10 mouse cellular contexts compared by ENCODE assay signal in genomic region chr7:129790590-129791449, GRCm38 (mm10).
DNase-seq lines count a peak whose midpoint lies in the region; ATAC-seq and TF ChIP-seq lines count a peak whose summit lies in the region.
"Had no signal": no experiment of that assay in that cellular context is flagged by ENCODE, and none has a peak within 500 bp of the region (broad histone marks: within the 10 kb centered on the region; RNA-seq: fewer than 3 reads in every experiment).

No protein-coding gene starts in this region.

- 60% methylated on average over 6 of the region's 6 CpGs for WGBS in forebrain, embryonic 16.5 days
- 75% methylated on average over 6 of the region's 6 CpGs for WGBS in forebrain, embryonic 11.5 days
- WGBS in liver, embryonic 16.5 days (ENCODE audit: insufficient replicate concordance): 41% methylated on average over 6 of the region's 6 CpGs
- 61% methylated on average over 6 of the region's 6 CpGs for WGBS in liver, postnatal 0 days (ENCODE audit: insufficient replicate concordance)

- H3K36me3 ChIP-seq in forebrain, embryonic 16.5 days (ENCODE audit: control insufficient read depth, insufficient read depth): no peaks in the 10 kb centered on the region
- no peaks in the 10 kb centered on the region for H3K36me3 ChIP-seq in forebrain, embryonic 11.5 days (ENCODE audit: control insufficient read depth, insufficient read depth, low read length)
- H3K36me3 ChIP-seq in liver, embryonic 16.5 days (ENCODE audit: control insufficient read depth, insufficient read depth): no peaks in the 10 kb centered on the region
- H3K36me3 ChIP-seq in liver, postnatal 0 days (replicated peaks; ENCODE audit: insufficient read depth, low read length): no peaks in the 10 kb centered on the region

- TF ChIP-seq EP300 in liver, postnatal 0 days (IDR thresholded peaks at IDR 0.05; ENCODE audit: low read depth): no peak

- no peak for DNase-seq in forebrain, embryonic 11.5 days (ENCODE audit: low spot score)
- DNase-seq in liver, postnatal 0 days: no peak
- peak; percentile 40 for DNase-seq in heart, postnatal 25 days (ENCODE audit: low spot score)
- peak; percentile 53 for DNase-seq in testis, postnatal 10 days (ENCODE audit: low spot score)
- DNase-seq in cerebellum, adult 9-11 months: no peak
- DNase-seq: gastrocnemius, postnatal 14 days; kidney, adult 8-10 months had no signal

- intact Hi-C loops in heart, postnatal 25 days (cut with DNase I): no loop called here

- peak; percentile 12; the same call in 1 of the 2 replicates for ATAC-seq in forebrain, embryonic 16.5 days
- ATAC-seq in forebrain, embryonic 11.5 days (replicated peaks; ENCODE audit: low FRiP score): no peak
- 0 out of 2 replicates have a peak, but pooled peaks have one; percentile 5 for ATAC-seq in liver, embryonic 16.5 days (ENCODE audit: low read depth)
- no peak for ATAC-seq in liver, postnatal 0 days
- no peak for ATAC-seq in monocyte, adult 5-6 weeks (replicated peaks; ENCODE audit: insufficient number of reproducible peaks, low FRiP score, low TSS enrichment, poor library complexity, severe bottlenecking)

- H3K4me2 ChIP-seq in forebrain, embryonic 16.5 days (ENCODE audit: low read length): no peak overlapping the region
- no peak overlapping the region for H3K4me2 ChIP-seq in forebrain, embryonic 11.5 days (ENCODE audit: low read depth, low read length, severe bottlenecking)
- H3K4me2 ChIP-seq in liver, embryonic 16.5 days (ENCODE audit: low read depth, low read length): no peak overlapping the region
- H3K4me2 ChIP-seq in liver, postnatal 0 days (ENCODE audit: low read depth, low read length): no peak overlapping the region

- TF ChIP-seq CTCF in liver, postnatal 0 days (IDR thresholded peaks at IDR 0.05; ENCODE audit: low read depth): no peak

- no peak overlapping the region for H3K4me3 ChIP-seq in forebrain, embryonic 16.5 days (replicated peaks; ENCODE audit: low read length)
- no peak overlapping the region for H3K4me3 ChIP-seq in forebrain, embryonic 11.5 days (ENCODE audit: low read depth, low read length)
- no peak overlapping the region for H3K4me3 ChIP-seq in liver, embryonic 16.5 days (ENCODE audit: low read depth, low read length)
- no peak overlapping the region for H3K4me3 ChIP-seq in liver, postnatal 0 days (ENCODE audit: low read depth, low read length)

- H3K27me3 ChIP-seq in forebrain, embryonic 16.5 days (replicated peaks; ENCODE audit: control insufficient read depth, insufficient read depth, low read length): 0 out of 2 replicates have a peak, but pooled peaks cover 2% of the 10 kb centered on the region
- no peaks in the 10 kb centered on the region for H3K27me3 ChIP-seq in forebrain, embryonic 11.5 days (ENCODE audit: control insufficient read depth, insufficient read depth, low read length)
- no peaks in the 10 kb centered on the region for H3K27me3 ChIP-seq in liver, embryonic 16.5 days (ENCODE audit: control insufficient read depth, insufficient read depth, low read depth, low read length)
- no peaks in the 10 kb centered on the region for H3K27me3 ChIP-seq in liver, postnatal 0 days (ENCODE audit: insufficient read depth, low read length)

- no peaks in the 10 kb centered on the region for H3K9me3 ChIP-seq in forebrain, embryonic 16.5 days (ENCODE audit: control insufficient read depth, low read length)
- no peaks in the 10 kb centered on the region for H3K9me3 ChIP-seq in forebrain, embryonic 11.5 days (ENCODE audit: control insufficient read depth, low read length)
- H3K9me3 ChIP-seq in liver, embryonic 16.5 days (replicated peaks; ENCODE audit: control insufficient read depth, low read length): no peaks in the 10 kb centered on the region
- H3K9me3 ChIP-seq in liver, postnatal 0 days (ENCODE audit: low read length): no peaks in the 10 kb centered on the region

- 0 out of 2 replicates have a peak overlapping the region, but pooled peaks have one; percentile 24 for H3K27ac ChIP-seq in forebrain, embryonic 16.5 days (ENCODE audit: low read length)
- H3K27ac ChIP-seq in forebrain, embryonic 11.5 days (ENCODE audit: low read depth, low read length): no peak overlapping the region
- H3K27ac ChIP-seq in liver, embryonic 16.5 days (ENCODE audit: low read length): no peak overlapping the region
- H3K27ac ChIP-seq in liver, postnatal 0 days (ENCODE audit: low read depth): no peak overlapping the region

- H3K4me1 ChIP-seq in forebrain, embryonic 16.5 days (replicated peaks; ENCODE audit: control insufficient read depth, insufficient read depth, low read length): peaks cover 17% of the 10 kb centered on the region
- H3K4me1 ChIP-seq in forebrain, embryonic 11.5 days (replicated peaks; ENCODE audit: control insufficient read depth, insufficient read depth, low read length): 0 out of 2 replicates have a peak, but pooled peaks cover 2% of the 10 kb centered on the region
- H3K4me1 ChIP-seq in liver, embryonic 16.5 days (ENCODE audit: control insufficient read depth, low read depth, low read length): no peaks in the 10 kb centered on the region
- no peaks in the 10 kb centered on the region for H3K4me1 ChIP-seq in liver, postnatal 0 days (ENCODE audit: insufficient read depth)

- H3K9ac ChIP-seq in forebrain, embryonic 16.5 days (replicated peaks; ENCODE audit: low read depth, low read length): no peak overlapping the region
- no peak overlapping the region for H3K9ac ChIP-seq in forebrain, embryonic 11.5 days (ENCODE audit: low read length)
- H3K9ac ChIP-seq in liver, embryonic 16.5 days (ENCODE audit: low read depth, low read length): no peak overlapping the region
- H3K9ac ChIP-seq in liver, postnatal 0 days (replicated peaks): no peak overlapping the region

Comparison
In these comparisons a context has a peak if more than half of its experiments do, and no peak if none do; other contexts are left out.
1. ATAC-seq: peak in forebrain, embryonic 16.5 days (single experiment) and liver, embryonic 16.5 days (single experiment); none in forebrain, embryonic 11.5 days (single experiment), liver, postnatal 0 days (single experiment) and monocyte, adult 5-6 weeks (single experiment).
2. DNase-seq: peak in heart, postnatal 25 days (single experiment) and testis, postnatal 10 days (single experiment); none in forebrain, embryonic 11.5 days (single experiment), liver, postnatal 0 days (single experiment) and cerebellum, adult 9-11 months (single experiment).